Mouse (Mus musculus) 416B (cell line): ENCODE data around the gene Cnn2.

ENCODE experiments used
- DNase-seq: peaks from one replicate; pipeline ENCODE4 v3.0.0; 2011; ENCODE audit warnings: low read depth

Cnn2 gene

DNA sequence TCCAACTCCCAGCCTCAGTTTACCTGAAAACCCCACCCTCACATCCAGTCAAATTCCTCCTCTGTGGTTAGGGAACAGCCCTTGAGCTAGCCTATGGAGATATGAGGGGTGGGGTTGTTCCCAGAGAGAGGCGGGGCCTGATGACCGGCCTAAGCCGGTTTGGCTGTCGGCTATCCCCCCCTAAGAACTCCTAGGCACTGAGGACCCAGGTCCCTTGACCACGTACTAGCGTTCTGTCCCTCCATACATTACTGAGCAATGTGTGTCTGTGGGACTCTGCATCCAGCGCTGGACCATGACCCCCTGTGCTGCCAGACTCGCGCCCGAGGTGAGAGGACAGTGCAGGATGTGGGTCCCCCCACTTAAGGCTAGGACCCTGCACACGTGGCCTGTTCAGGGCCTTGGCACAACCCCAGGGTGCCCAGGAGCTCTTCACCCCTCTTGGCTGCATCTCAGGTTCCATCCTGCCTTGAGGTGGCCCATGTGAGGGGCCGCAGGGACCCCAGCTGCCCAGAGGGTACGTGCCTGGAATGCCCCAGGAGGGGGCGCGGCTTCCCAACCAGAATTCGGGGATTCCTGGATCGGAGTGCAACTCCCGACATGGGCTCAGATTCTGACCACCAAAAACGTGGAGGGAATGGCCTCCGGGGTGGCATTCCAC lies 31.2 kb downstream of the Cnn2 start:
- DNase-seq = no peak

DNA sequence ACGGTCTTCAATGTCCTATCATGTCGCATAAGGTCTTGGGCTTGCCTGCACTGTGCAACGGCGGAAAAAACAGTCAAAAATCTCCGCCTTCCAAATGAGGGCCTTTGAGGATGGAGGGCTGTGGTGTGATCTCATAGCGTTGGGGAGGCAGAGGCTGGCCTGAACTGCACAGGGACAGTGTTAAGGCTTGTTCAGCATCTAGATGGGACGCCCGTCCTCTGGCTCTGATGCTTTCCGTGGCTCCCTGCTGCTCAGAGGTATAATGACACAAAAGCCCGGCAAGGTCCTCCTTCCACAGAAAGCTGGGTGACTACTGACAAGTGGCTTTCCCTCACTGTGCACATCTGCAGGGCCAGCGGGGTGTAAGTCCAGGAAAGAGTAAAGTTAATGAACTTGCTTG lies 31.8 kb downstream of the Cnn2 start:
- no peak for DNase-seq

DNA sequence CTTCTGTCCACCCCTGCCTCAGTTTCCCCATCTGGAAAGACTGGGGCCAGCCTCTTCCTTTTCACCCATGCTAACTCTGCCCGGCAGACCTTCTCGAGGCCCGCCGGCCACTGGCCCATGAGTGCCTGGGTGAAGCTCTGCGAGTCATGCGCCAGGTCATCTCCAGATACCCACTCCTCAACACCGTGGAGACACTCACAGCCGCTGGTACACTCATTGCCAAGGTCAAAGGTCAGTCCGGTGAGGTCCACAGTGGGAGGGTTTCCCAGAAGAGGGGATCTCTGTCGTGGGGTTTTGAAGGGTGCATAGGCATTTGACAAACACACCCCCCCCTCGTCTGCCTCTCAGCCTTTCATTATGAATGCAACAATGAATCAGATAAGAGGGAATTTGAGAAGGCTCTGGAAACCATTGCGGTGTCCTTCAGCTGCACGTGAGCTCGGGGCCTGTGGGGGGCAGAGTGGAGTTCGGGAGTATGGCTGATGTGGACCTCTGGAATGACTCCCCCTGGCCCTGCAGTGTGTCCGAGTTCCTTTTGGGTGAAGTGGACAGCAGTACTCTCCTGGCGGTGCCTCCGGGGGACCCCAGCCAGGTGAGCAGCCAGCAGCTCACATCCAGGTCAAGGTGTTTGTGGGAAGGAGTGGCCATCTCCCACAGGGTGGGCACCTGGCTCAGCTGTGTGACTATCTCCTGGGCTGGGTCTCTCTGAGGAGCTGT lies 32.4 kb downstream of the Cnn2 start:
- DNase-seq = peak; percentile 37

DNA sequence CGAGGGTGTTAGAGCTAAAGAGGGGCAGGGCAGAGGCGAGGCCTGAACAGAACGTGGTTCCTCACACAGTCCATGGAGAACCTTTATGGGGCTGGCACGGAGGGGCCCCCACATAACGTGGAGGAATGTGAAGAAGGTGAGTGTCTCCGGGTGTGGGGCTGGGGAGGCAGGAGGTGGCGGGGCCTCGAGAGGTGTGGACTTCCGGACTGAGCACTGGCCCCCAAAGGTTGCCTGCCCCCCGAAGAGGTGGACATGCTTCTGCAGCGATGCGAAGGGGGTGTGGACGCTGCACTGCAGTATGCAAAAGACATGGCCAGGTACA lies 32.9 kb downstream of the Cnn2 start:
- no peak for DNase-seq

DNA sequence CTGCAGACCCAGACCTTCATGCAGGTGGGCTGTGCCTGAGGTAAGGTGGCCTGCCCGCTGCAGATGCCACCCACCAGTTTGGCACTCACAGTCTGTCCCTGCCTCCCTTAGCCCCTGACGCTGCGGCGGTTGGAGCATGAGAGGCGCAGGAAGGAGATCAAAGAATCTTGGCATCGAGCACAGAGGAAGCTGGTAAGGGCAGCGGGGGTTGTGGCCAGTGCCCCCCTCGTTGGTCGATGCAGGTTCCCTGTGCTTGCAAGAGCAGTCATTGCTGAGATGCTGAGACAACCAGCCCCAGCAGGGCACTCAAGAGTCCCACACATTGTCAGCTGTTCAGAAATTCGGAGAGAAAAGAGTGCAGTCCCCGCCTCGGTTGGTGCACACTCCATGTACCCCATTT lies 33.8 kb downstream of the Cnn2 start:
- DNase-seq = no peak

DNA sequence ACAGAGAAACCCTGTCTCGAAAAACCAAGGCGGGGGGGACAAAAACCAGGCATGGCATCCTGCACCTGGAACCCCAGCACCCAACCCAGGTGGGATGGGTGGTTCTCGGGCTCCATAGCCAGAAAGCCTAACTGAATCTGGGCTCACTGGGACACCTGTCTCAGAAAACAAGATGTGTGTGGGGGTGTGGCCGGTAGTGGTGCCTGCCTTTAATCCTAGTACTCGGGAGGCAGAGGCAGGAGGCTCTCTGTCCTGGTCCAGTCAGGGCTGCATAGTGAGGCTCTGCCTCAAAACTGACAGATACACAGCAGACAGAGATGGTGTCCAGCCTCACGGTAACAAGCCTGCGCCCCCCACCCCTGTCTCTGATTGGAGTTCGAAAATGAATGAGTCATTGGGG lies 34.4 kb downstream of the Cnn2 start:
- no peak for DNase-seq

DNA sequence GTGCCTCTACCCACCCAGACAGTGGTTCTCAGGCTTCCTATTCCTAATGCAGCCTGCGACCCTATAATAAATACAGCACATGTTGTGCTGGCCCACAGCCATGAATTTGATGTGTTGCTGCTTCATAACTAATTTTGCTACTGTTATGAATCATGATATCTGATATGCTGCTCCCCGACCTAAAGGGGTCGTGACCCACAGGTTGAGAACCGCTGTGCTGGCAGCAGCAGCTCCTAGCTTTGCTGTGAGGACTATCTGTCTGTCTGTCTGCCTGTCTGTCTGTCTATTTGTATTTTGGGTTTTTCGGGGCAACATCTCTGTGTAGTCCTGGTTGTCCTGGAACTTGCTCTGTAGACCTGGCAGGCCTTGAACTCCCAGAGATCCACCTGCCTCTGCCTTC lies 35.4 kb downstream of the Cnn2 start:
- DNase-seq = peak; percentile 38

DNA sequence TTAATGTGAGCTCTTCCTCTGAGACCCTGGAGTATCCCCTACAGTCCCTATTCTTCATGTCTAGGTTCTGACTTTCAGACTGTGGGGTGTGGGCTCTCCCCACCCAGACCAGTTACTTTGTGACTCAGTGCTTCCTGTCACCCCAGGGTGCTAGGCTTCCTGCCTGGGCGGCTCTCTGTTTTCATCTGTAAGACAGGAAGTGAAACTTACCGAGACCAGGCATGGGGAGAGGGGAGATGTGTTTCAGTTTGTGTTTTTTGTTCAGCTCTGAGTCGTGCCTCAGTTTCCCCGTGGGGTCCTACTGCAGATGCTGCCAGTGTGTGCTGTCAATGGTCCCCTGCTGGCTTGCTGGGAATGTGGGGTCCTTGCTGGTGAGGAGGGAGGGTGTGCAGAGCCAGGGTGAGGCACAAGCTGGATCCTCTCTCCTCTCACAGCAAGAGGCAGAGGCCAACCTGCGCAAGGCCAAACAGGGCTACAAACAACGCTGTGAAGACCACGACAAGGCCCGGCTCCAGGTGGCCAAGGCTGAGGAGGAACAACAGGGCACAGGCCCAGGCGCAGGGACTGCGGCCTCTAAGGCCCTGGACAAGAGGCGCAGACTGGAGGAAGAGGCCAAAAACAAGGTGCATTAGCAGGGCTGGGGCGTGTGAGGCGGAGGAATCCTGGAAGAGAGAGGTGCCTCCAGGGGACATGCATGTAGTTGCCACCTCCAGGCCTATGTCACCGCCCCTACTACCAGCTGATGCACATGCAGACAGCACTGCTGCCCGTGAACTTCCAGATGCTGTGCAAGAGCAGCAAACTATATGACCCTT lies 36.1 kb downstream of the Cnn2 start:
- peak; percentile 36 for DNase-seq

DNA sequence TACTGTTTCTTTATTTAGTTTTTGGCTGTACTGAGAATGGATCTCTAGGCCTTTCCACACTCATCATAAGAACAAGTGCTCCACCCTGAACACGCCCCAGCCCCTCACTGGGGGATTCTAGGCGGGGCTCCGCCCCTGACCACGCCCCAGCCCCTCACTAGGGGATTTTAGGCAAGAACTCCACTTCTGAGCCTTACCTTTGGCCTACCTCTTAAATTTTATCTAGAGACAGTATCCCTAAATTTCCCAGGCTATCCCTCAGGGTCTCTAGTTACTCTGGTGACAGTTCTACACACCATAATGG lies 36.6 kb downstream of the Cnn2 start:
- no peak for DNase-seq

DNA sequence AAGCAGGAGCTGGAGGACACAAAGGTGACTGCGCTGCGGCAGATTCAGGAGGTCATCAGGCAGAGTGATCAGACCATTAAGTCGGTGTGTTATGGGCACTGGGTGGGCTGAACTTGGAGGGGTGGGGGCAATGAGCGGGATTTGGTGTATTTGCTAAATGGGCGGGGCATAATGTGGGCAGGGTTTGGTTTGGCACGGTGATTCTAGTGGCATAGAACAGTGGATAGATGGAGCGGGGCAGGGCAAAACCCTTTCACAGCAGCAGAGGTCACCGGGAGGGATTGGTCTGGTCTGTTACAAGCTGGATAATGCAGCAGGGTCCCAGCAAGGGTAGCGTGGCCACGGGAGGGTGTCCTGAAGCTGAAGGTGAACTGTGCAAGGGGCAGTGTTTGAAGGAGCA lies 37.1 kb downstream of the Cnn2 start:
- DNase-seq = no peak

DNA sequence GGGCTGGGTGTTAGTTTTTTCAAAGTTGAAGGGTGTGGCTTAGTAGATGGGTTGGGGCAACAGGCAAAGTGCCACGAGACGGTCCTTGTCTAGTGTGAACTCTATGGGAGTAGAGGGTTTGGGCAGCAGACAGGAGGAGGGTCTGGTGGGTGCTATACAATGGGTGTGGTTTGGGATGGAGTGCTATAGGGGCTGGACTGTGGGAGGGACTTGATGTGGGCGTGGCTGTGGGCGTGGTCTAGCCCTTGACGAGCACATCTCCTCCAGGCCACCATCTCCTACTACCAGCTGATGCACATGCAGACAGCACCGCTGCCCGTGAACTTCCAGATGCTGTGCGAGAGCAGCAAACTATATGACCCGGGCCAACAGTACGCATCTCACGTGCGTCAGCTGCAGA lies 37.5 kb downstream of the Cnn2 start:
- DNase-seq = peak; percentile 42

DNA sequence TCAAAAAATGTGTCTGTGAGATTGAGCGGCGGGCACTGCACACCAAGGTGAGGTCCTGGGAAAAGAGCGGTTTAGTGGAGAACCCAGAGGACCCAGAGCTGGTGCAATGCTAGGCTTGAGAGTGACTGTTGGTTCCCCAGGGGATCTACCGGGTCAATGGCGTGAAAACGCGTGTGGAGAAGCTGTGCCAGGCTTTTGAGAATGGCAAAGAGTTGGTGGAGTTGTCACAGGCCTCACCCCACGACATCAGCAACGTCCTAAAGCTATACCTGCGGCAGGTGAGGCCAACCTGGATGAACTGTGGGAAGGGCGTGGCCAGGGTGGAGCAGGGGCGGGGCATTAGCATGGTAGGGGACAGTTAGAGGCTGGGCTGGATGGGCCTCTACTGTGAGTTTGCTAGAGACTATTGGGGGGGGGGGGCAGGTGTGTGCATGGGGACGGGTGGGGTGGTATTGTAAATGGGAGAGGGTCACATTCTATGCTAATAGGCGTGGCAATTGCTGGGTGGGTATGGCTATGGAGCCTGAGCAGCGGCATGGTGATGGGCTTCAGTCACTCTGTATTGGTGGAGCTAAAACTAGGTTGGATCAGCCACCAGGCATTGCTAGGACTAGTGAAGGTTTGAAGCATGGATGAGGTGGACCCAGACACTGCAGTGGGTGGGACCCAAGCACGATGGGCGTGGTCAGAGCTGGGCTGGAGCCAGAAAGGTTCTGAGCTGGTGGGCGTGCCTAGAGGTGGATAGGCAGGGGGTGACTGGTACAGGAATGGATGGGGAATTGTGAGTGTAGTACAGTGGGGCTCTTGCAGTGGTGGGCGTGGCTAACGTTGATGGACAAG lies 39.5 kb downstream of the Cnn2 start:
- DNase-seq = peak; percentile 37

DNA sequence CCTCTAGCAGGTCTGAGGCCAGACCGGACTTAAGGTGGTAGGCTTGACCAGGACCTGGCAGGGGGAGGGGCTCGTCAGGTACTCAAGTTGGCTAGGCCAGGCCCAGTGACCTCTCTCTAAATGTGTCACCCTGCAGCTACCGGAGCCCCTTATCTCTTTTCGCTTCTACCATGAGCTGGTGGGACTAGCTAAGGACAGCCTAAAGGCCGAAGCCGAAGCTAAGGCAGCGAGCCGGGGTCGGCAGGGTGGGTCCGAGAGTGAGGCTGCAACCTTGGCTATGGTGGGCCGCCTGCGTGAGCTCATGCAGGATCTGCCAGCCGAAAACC lies 40.1 kb downstream of the Cnn2 start:
- DNase-seq = no peak

DNA sequence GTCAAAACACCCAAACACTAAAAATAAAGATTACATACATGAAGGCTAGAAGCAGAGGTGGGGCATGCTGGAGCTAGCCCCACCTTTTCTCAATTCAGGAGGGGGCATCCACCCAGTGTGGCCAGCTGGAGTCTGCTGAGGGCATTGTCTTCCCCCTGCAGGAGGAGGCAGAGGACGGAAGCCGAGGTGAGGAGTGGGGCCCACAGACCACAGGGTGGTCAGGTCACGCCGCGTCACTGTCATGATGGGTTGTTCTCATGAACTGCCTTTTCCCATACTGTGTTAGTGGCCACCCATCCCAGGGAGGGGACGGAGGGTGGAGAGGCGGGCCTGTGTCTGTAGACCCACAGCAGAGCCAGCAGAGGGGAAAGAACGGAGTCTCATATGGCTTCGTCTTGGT lies 41.8 kb downstream of the Cnn2 start:
- DNase-seq = peak; percentile 68

DNA sequence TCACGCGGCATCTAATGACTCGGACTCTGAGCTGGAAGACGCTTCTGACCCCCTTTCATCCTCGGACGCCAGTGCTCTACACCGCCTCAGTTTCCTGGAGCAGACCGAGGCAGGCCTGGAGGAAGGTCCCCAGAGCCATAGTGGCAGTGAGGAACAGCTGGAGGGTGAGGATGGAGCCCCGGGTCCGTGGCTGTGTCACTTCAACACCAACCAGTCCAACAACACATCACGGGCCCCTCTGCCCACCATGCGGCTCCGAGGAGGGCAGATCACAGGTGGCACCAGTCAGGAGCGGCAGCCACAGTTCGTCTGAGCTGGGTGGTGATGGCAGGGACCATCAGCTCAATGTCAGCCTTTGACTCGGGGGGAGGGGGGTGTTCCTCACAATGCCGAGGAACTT lies 42.4 kb downstream of the Cnn2 start:
- DNase-seq = no peak

DNA sequence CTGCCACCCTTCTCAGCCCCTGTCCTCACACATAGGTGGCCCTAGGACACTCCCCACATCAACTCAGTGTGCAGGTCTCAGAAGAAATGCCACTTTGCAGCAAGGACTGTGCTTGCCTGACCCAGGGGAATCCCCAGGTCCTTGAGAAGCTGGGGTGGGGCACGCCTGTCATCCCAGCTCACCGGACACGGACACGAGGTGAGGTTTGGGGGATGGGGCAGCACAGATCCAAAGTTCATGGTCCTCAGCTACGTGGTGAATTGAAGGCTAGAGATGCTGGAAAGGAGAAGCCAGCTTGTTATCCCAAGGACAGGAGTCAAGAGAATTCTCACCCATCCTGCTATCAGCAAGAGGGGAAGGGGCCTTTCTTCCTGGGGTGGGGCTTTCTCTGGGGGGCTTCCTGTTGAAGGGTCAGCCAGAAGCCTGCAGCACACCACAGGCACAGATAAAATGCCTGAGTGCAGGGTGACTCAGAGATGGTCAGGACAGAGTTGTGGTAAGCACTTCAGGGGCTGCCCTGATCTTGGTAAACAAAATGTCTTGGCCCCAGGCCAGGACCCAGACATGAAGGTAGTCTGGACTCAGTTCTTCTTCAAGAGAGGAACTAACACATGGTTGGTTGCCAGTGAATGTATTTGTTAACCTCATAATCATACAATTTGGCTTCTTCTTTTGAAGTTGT lies 44.6 kb downstream of the Cnn2 start:
- peak; percentile 100 for DNase-seq

DNA sequence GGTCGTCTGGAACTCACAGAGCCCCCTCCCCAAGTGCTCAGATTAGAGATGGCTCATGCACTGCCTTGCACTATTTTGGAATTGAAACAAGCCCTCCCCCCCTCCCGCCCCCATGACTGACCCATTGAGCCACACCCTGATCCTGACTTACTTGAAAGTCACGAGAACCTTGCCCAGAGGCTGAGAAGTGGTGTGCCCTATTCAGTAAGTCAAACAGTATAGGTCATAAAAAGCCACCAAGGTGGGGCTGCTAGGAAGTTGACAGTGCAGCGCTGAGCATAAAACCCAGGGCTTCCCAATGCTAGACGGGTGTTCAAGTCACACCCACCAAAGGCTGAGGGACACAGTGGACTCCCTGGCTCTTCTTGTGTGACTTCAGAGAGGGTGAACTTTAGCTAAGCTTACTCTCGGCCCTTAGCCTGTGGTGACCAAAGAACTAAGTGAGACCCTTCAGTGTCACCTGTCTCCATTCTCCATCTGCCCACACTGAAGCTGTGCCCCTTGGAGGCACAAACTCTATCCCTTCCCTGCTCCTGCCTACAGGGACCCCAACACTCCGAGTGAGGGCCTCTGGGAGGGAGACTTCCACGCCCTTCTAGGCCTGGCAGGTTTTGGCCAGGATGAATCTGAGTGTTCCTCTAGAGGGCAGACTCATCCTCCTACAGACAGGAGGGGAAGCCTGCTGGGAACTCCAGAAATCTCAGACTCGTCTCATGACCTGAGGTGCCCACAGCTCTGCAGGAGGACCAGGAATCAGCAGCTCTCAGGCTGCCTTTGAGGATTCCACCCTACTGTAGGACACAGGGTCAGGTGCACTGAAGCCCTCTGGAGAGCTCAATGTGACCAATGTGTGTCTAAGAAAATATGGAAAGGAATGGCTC lies 45.4 kb downstream of the Cnn2 start:
- peak; percentile 90 for DNase-seq

DNA sequence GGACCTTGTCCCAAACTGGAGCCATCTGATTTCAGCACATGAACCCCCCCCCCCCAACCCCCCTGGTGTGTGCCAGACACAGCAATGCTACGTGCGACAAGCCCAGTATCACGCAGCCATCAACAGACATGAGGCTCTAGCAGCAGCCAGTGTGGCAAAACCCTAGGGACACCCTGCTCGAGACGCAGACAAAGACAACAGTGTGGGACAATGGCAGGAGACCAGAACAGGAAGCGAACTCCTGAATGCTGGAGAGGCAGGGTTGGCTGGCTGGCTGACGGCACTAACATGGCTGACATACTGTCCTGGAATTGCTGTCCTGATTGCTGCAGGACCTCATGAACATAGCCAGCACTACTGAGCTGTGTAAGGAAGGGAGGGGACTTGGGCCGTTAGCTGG lies 46.8 kb downstream of the Cnn2 start:
- DNase-seq = no peak

DNA sequence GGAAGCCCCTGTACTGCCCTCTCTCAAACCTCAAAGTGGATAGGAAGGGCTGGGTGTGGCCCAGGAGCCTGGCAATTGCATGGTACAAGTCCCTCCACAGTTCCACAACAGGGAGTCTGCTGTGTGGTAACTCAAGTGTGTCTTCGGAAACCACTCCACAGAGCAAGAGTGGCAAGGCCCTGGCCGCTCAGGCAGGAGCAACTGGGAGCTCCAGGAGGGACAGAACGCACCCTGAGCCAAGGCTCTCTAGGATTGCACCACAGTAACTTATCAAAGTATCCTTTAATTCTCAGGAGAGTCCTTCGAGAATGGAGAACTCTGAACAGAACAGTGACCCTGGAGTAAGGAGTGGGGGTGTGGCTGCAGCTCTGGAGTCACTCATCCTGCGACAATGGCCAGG lies 47.3 kb downstream of the Cnn2 start:
- no peak for DNase-seq

DNA sequence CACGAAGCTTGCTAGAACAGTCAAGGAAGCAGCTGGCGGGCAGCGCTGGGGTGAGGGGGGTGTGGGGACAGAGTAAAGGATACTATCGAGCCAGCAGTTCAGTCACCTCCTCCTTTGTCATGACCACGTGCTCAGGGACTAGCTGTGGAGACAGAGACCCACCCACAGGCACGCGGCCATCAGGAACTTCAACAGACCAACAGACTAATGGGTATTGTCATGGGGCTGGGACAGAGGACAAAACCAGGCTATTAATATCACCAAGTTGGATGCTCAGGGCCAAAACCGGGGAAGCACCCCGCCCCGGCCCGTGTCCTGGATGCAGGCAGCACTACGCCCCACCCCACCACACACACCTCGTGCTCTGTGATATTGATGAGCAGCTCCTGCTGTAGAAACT lies 48.4 kb downstream of the Cnn2 start:
- no peak for DNase-seq

DNA sequence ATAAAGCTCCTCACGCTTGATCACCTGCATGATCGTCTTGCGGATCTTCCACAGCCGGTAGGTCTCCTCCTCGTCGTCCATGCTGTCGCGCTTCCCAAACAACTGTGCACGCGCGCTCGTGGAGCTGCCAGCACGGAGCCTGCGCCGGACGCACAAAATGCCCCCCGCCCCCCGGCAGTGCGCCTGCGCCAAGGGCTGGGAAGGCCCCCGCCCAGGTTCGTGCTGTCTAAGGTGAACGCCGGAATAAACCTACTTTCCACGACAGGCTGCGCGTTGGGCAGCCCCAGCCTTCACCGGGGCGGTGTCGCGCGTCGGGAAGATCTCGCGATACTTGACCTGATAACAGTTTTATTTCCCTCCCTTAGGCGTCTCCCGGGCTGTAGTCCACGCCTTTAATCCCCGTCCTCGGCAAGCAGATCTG lies 51.2 kb downstream of the Cnn2 start, which contains the start of gene Polr2e:
TSS of gene Polr2e (minus strand) at position 237 of the 421 bp plus-strand sequence.
- peak; percentile 98 for DNase-seq
